Mouse (Mus musculus): ENCODE measurements around the gene Lpar2. TPM values are rescaled to one million over a fixed set of nuclear protein-coding genes. Genes with fewer than 3 reads are reported as not detected.

Lpar2 gene
- polyA plus RNA-seq, 1 experiment from 2014 or later = 0.63 TPM

DNA sequence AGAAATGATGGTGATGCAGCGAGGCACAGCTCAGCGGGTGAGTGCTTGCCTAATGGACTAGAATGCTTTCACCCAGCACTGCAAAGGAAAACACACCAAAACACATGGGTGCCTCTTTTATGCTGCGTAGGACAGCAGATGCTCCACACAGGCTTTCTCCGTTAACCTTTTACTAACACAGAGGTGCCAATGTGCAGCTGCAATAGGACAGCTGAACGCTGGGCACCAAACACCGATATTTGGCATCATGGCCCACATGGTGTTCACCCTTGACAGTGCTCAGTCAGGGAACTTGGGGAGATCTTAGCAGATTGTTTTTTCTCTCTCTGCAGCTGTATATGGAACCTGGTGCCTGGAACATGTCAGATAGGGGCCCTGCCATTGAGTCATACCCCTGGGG is 27.3 kb upstream of the Lpar2 start:
- H3K4me3 ChIP-seq (replicated peaks) = no peak overlapping the region
- ATAC-seq (ENCODE audit: low FRiP score) = no peak
- WGBS = 95% methylated on average over 6 of the region's 6 CpGs
- H3K27ac ChIP-seq (replicated peaks) = no peak overlapping the region
- no peaks in the 10 kb centered on the region for H3K27me3 ChIP-seq (replicated peaks)
- H3K9ac ChIP-seq (replicated peaks) = no peak overlapping the region
- H3K4me2 ChIP-seq = no peak overlapping the region
- peaks cover 70% of the 10 kb centered on the region for H3K36me3 ChIP-seq
- no peaks in the 10 kb centered on the region for H3K9me3 ChIP-seq (replicated peaks)
- peaks cover 32% of the 10 kb centered on the region for H3K4me1 ChIP-seq

DNA sequence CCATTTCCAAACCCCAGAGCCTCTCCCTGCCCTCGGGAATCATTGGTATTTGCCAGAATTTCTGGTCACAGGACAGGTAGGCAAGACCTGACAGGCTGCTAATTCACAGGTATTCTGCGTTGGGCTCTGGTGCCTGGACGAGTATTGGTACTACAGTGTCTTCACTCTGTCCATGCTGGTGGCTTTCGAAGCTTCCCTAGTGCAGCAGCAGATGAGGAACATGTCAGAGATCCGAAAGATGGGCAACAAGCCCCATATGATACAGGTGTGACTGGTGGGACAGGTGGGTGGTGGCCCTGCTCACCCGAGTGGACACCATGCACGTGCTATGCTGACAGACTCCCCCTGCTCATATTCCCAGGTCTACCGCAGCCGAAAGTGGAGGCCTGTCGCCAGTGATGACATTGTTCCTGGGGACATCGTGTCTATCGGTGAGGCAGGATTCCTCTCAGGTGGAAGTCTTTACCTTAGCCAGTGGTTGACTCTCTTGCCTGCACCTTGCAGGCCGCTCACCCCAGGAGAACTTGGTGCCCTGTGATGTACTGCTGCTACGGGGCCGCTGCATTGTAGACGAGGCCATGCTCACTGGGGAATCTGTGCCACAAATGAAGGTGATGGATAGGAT is 25.4 kb upstream of the Lpar2 start:
- peaks cover 88% of the 10 kb centered on the region for H3K36me3 ChIP-seq
- ATAC-seq (ENCODE audit: low FRiP score) = no peak
- WGBS = 98% methylated on average over 16 of the region's 16 CpGs

DNA sequence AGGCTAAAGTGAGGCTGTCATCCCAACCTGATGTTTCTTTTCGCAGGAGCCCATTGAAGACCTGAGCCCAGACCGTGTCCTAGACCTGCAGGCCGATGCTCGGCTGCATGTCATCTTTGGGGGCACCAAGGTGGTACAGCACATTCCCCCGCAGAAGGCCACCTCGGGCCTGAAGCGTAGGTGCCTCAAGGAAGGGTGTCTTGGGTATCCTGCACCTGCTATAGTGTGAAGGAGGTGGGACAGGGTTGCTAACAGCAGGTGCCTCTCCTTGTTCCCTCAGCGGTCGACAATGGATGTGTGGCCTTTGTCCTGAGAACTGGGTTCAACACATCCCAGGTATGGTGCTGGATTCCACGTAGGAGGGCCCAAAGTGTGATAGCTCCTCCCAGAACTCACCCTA is 24.6 kb upstream of the Lpar2 start:
- Histone ChIP-seq H3K4me2 (no peak overlapping the region), H3K27ac (replicated peaks) (no peak overlapping the region), H3K9ac (replicated peaks) (no peak overlapping the region), H3K4me3 (replicated peaks) (no peak overlapping the region), H3K36me3 (peaks cover 96% of the 10 kb centered on the region), H3K4me1 (peaks cover 15% of the 10 kb centered on the region), H3K9me3 (replicated peaks) (no peaks in the 10 kb centered on the region), H3K27me3 (replicated peaks) (no peaks in the 10 kb centered on the region)
- no peak for ATAC-seq (ENCODE audit: low FRiP score)
- WGBS = 97% methylated on average over 10 of the region's 10 CpGs

More for the DNA sequence above, 25.4 kb upstream of the Lpar2 start:
- H3K9me3 ChIP-seq (replicated peaks) = no peaks in the 10 kb centered on the region
- H3K4me1 ChIP-seq = peaks cover 23% of the 10 kb centered on the region
- no peak overlapping the region for H3K9ac ChIP-seq (replicated peaks)
- no peak overlapping the region for H3K4me3 ChIP-seq (replicated peaks)
- H3K27ac ChIP-seq (replicated peaks) = no peak overlapping the region
- H3K27me3 ChIP-seq (replicated peaks) = no peaks in the 10 kb centered on the region
- no peak overlapping the region for H3K4me2 ChIP-seq

DNA sequence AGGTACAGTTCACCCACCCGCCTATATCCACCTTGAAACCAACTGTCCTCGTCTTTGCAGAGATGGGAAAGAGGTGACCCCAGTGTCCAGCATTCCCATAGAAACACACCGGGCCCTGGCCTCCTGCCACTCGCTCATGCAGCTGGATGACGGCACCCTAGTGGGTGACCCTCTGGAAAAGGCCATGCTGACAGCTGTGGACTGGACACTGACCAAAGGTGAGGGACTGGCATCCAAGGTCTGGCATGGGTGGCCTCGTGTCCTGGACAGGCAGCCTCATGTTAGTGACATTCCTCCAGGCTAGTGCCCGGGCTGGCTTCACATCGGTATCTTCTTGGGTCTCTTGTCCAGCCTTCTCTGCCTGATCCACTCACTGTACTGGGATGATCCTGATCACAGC is 23.0 kb upstream of the Lpar2 start:
- Histone ChIP-seq H3K9ac (replicated peaks) (no peak overlapping the region), H3K4me2 (no peak overlapping the region), H3K9me3 (replicated peaks) (no peaks in the 10 kb centered on the region), H3K4me1 (no peaks in the 10 kb centered on the region), H3K27me3 (replicated peaks) (no peaks in the 10 kb centered on the region), H3K27ac (replicated peaks) (no peak overlapping the region), H3K36me3 (peaks cover 99% of the 10 kb centered on the region), H3K4me3 (replicated peaks) (no peak overlapping the region)
- ATAC-seq (ENCODE audit: low FRiP score) = no peak
- 93% methylated on average over 8 of the region's 8 CpGs for WGBS

DNA sequence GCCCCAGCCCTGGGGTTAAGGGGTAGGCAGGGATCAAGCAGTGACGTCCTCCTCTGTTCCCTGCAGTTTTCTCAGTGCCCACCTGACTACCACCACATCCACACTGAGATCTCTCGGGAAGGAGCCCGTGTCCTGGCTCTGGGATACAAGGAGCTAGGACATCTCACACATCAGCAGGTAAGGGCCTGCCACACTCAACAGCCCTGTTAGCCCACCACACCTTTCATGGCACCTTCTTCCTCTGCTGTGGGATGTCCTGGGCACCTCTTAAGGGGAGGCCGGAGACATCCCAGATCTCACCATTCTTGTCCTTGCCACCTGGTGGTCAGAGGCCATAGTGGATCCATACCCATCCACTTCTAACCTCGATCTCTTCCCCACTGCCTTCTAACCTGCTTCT is 22.3 kb upstream of the Lpar2 start:
- no peak overlapping the region for H3K9ac ChIP-seq (replicated peaks)

DNA sequence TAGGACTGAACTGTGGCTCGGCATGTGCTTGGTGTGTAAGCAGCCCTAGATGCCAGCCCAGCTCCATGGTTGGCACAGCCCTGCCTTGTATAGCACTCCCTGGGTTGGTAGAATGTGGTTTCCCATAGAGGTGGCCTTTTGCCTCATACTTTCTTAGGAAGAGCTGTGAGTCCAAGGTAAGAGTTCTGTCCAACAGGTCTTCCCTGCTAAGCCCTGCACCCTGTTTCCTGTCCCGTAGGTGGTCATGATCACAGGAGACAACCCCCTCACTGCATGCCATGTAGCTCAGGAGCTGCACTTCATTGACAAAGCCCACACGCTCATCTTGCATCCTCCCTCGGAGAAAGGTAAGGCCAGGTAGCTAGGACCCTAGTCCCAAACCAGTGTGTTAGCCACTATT is 20.4 kb upstream of the Lpar2 start:
- no peak for ATAC-seq (ENCODE audit: low FRiP score)
- Histone ChIP-seq H3K9me3 (replicated peaks) (no peaks in the 10 kb centered on the region), H3K27me3 (replicated peaks) (no peaks in the 10 kb centered on the region), H3K36me3 (peaks cover 97% of the 10 kb centered on the region), H3K4me2 (no peak overlapping the region), H3K4me3 (replicated peaks) (no peak overlapping the region), H3K4me1 (no peaks in the 10 kb centered on the region), H3K9ac (replicated peaks) (no peak overlapping the region), H3K27ac (replicated peaks) (no peak overlapping the region)
- WGBS = 97% methylated on average over 4 of the region's 4 CpGs

More for the DNA sequence above, 22.3 kb upstream of the Lpar2 start:
- WGBS = 96% methylated on average over 5 of the region's 5 CpGs
- H3K27me3 ChIP-seq (replicated peaks) = no peaks in the 10 kb centered on the region
- H3K27ac ChIP-seq (replicated peaks) = no peak overlapping the region
- no peak for ATAC-seq (ENCODE audit: low FRiP score)
- no peaks in the 10 kb centered on the region for H3K9me3 ChIP-seq (replicated peaks)
- peaks cover 97% of the 10 kb centered on the region for H3K36me3 ChIP-seq
- H3K4me3 ChIP-seq (replicated peaks) = no peak overlapping the region
- H3K4me2 ChIP-seq = no peak overlapping the region
- no peaks in the 10 kb centered on the region for H3K4me1 ChIP-seq

DNA sequence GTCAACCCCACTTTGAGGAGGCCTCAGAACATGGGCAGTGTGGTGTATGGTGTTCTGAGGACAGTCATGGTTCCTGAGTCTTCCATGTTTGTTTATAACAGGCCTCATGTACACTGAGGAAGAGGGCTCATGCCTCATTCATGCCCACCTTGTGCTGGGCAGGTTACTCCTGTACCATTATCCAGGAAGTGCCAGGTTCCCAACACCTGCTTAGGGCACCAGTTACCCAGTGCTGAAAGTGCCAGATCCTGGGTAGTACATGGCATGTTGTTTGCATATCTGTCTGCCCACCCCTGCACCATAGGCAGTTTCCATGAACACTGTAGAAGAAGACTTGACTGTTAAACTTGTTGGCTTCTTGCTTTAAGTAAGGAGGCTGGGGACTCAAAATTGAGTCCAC is 20.0 kb upstream of the Lpar2 start:
- peaks cover 97% of the 10 kb centered on the region for H3K36me3 ChIP-seq
- H3K9me3 ChIP-seq (replicated peaks) = no peaks in the 10 kb centered on the region
- H3K27ac ChIP-seq (replicated peaks) = no peak overlapping the region
- no peaks in the 10 kb centered on the region for H3K27me3 ChIP-seq (replicated peaks)
- H3K4me1 ChIP-seq = no peaks in the 10 kb centered on the region
- H3K4me3 ChIP-seq (replicated peaks) = no peak overlapping the region
- H3K4me2 ChIP-seq = no peak overlapping the region
- no peak for ATAC-seq (ENCODE audit: low FRiP score)
- H3K9ac ChIP-seq (replicated peaks) = no peak overlapping the region

- Histone ChIP-seq H3K27ac (replicated peaks) (no peak overlapping the region), H3K9ac (replicated peaks) (no peak overlapping the region), H3K4me1 (peaks cover 5% of the 10 kb centered on the region), H3K9me3 (replicated peaks) (no peaks in the 10 kb centered on the region), H3K4me3 (replicated peaks) (no peak overlapping the region), H3K4me2 (no peak overlapping the region), H3K27me3 (replicated peaks) (no peaks in the 10 kb centered on the region), H3K36me3 (peaks cover 92% of the 10 kb centered on the region)
- WGBS = 94% methylated on average over 7 of the region's 7 CpGs
- no peak for ATAC-seq (ENCODE audit: low FRiP score)
Measured at GRCm38 (mm10) chr8:69803366-69803765, 18.9 kb upstream of the Lpar2 start.

DNA sequence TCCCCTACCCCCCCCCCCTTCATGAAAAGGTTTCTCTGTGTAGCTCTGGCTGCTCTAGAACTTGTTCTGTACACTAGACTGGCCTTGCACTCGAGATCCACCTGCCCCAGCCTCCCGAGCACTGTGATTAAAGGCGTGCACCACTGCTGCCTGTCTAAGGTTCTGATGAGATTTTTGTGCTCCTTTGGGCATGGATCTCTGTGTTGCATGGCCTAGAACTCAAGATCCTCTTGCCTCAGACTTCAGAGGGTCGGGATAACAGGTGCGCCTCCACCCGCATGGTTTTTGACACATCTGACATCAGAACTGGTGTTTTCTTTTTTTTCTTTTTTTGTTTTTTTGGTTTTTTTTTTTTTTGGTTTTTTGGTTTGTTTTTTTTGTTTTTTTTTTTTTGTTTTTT is 17.7 kb upstream of the Lpar2 start:
- Histone ChIP-seq H3K27ac (replicated peaks) (no peak overlapping the region), H3K9ac (replicated peaks) (no peak overlapping the region), H3K36me3 (peaks cover 80% of the 10 kb centered on the region), H3K9me3 (replicated peaks) (no peaks in the 10 kb centered on the region), H3K4me2 (no peak overlapping the region), H3K4me3 (replicated peaks) (no peak overlapping the region), H3K27me3 (replicated peaks) (no peaks in the 10 kb centered on the region), H3K4me1 (peaks cover 11% of the 10 kb centered on the region)
- 95% methylated on average over 6 of the region's 6 CpGs for WGBS
- no peak for ATAC-seq (ENCODE audit: low FRiP score)

DNA sequence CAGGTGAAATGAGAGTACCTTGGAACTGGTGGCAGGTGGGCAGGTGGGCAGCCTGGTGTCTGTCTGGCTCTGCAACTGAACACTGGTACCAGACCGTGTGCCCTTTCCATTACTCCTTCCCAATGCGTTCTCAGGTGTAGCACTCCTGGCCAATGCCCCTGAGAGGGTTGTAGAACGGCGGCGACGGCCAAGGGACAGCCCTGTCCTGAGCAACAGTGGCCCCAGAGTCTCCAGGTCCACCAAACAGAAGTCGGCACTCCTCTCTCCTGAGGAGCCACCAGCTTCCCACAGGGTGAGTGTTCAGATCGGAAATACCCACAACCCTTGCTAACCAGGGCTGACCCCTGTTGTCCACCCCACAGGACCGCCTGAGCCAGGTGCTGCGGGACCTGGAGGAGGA is 17.1 kb upstream of the Lpar2 start:
- 95% methylated on average over 9 of the region's 10 CpGs for WGBS
- ATAC-seq (ENCODE audit: low FRiP score) = no peak
- no peak overlapping the region for H3K4me2 ChIP-seq
- H3K27me3 ChIP-seq (replicated peaks) = no peaks in the 10 kb centered on the region
- H3K36me3 ChIP-seq = peaks cover 75% of the 10 kb centered on the region
- H3K9ac ChIP-seq (replicated peaks) = no peak overlapping the region
- H3K4me3 ChIP-seq (replicated peaks) = no peak overlapping the region
- no peaks in the 10 kb centered on the region for H3K9me3 ChIP-seq (replicated peaks)
- H3K4me1 ChIP-seq = peaks cover 17% of the 10 kb centered on the region
- H3K27ac ChIP-seq (replicated peaks) = no peak overlapping the region

- Histone ChIP-seq H3K9ac (replicated peaks) (no peak overlapping the region), H3K4me1 (peaks cover 17% of the 10 kb centered on the region), H3K4me2 (no peak overlapping the region), H3K36me3 (peaks cover 72% of the 10 kb centered on the region), H3K27me3 (replicated peaks) (no peaks in the 10 kb centered on the region), H3K27ac (replicated peaks) (no peak overlapping the region), H3K4me3 (replicated peaks) (no peak overlapping the region), H3K9me3 (replicated peaks) (no peaks in the 10 kb centered on the region)
- no peak for ATAC-seq (ENCODE audit: low FRiP score)
- WGBS = 93% methylated on average over 9 of the region's 9 CpGs
Measured at GRCm38 (mm10) chr8:69805491-69805890, 16.7 kb upstream of the Lpar2 start.

DNA sequence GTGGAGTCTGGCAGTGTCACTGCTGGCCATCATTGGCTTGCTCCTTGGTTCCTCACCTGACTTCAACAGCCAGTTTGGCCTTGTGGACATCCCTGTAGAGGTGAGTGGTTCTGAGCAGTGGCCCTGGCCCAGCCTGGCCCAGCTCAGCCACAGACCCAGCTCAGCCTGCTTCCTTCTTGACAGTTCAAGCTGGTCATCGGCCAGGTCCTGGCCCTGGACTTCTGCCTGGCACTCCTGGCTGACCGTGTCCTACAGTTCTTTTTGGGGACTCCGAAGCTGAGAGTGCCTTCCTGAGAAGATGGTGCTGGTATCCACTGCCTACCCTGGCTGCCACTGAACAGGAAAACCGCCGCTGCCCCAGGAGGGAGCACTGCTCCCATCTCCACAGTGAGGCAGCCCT is 15.0 kb upstream of the Lpar2 start:
- WGBS = 97% methylated on average over 5 of the region's 5 CpGs
- Histone ChIP-seq H3K4me3 (replicated peaks) (no peak overlapping the region), H3K9me3 (replicated peaks) (no peaks in the 10 kb centered on the region), H3K27me3 (replicated peaks) (no peaks in the 10 kb centered on the region), H3K27ac (replicated peaks) (no peak overlapping the region), H3K4me1 (peaks cover 17% of the 10 kb centered on the region), H3K9ac (replicated peaks) (no peak overlapping the region), H3K36me3 (peaks cover 71% of the 10 kb centered on the region), H3K4me2 (no peak overlapping the region)
- no peak for ATAC-seq (ENCODE audit: low FRiP score)
